Mouse (Mus musculus) adrenal gland, postnatal 25 days (tissue): ENCODE results near the gene Olfr1250. TPM values are rescaled to one million over a fixed set of nuclear protein-coding genes. Genes with fewer than 3 reads are reported as not detected.
"Not testable (repeated sequence)": the region's sequence is repeated elsewhere in the genome, so short reads cannot be mapped to it uniquely, and the experiment has no call there.

Experiments used
- DNase-seq: peaks from one replicate; pipeline ENCODE4 v3.0.0; 2021; ENCODE audit warnings: mixed read lengths
- long read RNA-seq: library from polyadenylated mRNA; stranded (forward); transcript quantifications from one replicate; pipeline ENCODE4 v2.0.0, GENCODE M21; 2021
- total RNA-seq: library from RNA; stranded (reverse); gene quantifications from 2 replicates; pipeline ENCODE4 v1.2.3, GENCODE M21; 2021

Olfr1250 gene
- not detected in 2 replicates for total RNA-seq
- long read RNA-seq, result 0 reads

- DNase-seq, result no peak
These were observed at the start of gene Olfr1250 for GRCm38 (mm10) chr2:89661367-89661766. Gene Olfr1250 (minus strand): TSS chr2:89661467.

GRCm38 (mm10) chr2:89691980-89692379 lies 30.7 kb upstream of the Olfr1250 start:
- DNase-seq, result no peak

GRCm38 (mm10) chr2:89671836-89672235 lies 10.6 kb upstream of the Olfr1250 start, which contains the start of gene Olfr1251:
Gene Olfr1251 (minus strand): TSS chr2:89671936.
- DNase-seq, result no peak

GRCm38 (mm10) chr2:89634883-89635282 lies 26.4 kb downstream of the Olfr1250 start, which contains the start of gene Olfr1249:
Gene Olfr1249 (minus strand): TSS chr2:89634983.
- no peak for DNase-seq

- not testable (repeated sequence) for DNase-seq
These were observed 43.1 kb downstream of the Olfr1250 start, which contains the start of gene Olfr1248 for GRCm38 (mm10) chr2:89618145-89618544. Gene Olfr1248 (minus strand): TSS chr2:89618245.

- no peak for DNase-seq
These were observed 47.2 kb downstream of the Olfr1250 start, which contains the start of gene Olfr1247 for GRCm38 (mm10) chr2:89614030-89614429. Gene Olfr1247 (minus strand): TSS chr2:89614130.

Other genes starting within 250 kb of the Olfr1250 start
- not detected in 2 replicates for gene Olfr1239, start 241.1 kb downstream of the Olfr1250 start, total RNA-seq
- not detected in 2 replicates for gene Olfr1240, start 218.5 kb downstream of the Olfr1250 start, total RNA-seq
- not detected in 2 replicates for gene Olfr1241, start 174.3 kb downstream of the Olfr1250 start, total RNA-seq
- not detected in 2 replicates for gene Olfr1242, start 163.1 kb downstream of the Olfr1250 start, total RNA-seq
- not detected in 2 replicates for gene Olfr1243, start 130.0 kb downstream of the Olfr1250 start, total RNA-seq
- gene Olfr1245, start 83.0 kb downstream of the Olfr1250 start, total RNA-seq, result not detected in 2 replicates
- gene Olfr1246, start 68.3 kb downstream of the Olfr1250 start, total RNA-seq, result not detected in 2 replicates
- gene Olfr1247, start 47.3 kb downstream of the Olfr1250 start, total RNA-seq, result not detected in 2 replicates
- not detected in 2 replicates for gene Olfr1248, start 43.2 kb downstream of the Olfr1250 start, total RNA-seq
- gene Olfr1249, start 26.5 kb downstream of the Olfr1250 start, total RNA-seq, result not detected in 2 replicates
- not detected in 2 replicates for gene Olfr1251, start 10.5 kb upstream of the Olfr1250 start, total RNA-seq
- gene Olfr1252, start 63.5 kb upstream of the Olfr1250 start, total RNA-seq, result not detected in 2 replicates
- gene Olfr1253, start 95.6 kb upstream of the Olfr1250 start, total RNA-seq, result not detected in 2 replicates
- gene Olfr1254, start 132.2 kb upstream of the Olfr1250 start, total RNA-seq, result not detected in 2 replicates
- gene Olfr1255, start 150.6 kb upstream of the Olfr1250 start, total RNA-seq, result not detected in 2 replicates
- gene Olfr1256, start 180.1 kb upstream of the Olfr1250 start, total RNA-seq, result not detected in 2 replicates
- not detected in 2 replicates for gene Olfr48, start 186.7 kb upstream of the Olfr1250 start, total RNA-seq
- gene Olfr1257, start 217.0 kb upstream of the Olfr1250 start, total RNA-seq, result not detected in 2 replicates